Mouse (Mus musculus) limb, embryonic 11.5 days (tissue): ENCODE data around the gene Ttc4. TPM values are rescaled to one million over a fixed set of nuclear protein-coding genes. Genes with fewer than 3 reads are reported as not detected.

Source experiments
- ATAC-seq: fragments of 200-750 bp; cut with Nextera tagmentation; 2 replicates; pipeline ENCODE4 v1.8.0; 2017; ENCODE audit warnings: low read depth; ENCODE audit not compliant: insufficient number of reproducible peaks, low FRiP score, low TSS enrichment
- DNase-seq: peaks from one replicate; pipeline ENCODE4 v3.0.0-alpha.2; 2015; ENCODE audit warnings: low spot score
- H3K27ac ChIP-seq: fragments of 300-500 bp; sonication (generic); replicated peaks from 2 replicates; pipeline ENCODE4 v1.5.1; 2014; ENCODE audit warnings: low read depth, mild to moderate bottlenecking, low read length
- H3K27me3 ChIP-seq: fragments of 300-500 bp; sonication (generic); 2 replicates; pipeline ENCODE4 v1.6.1; 2014; ENCODE audit warnings: mild to moderate bottlenecking, low read length, mixed read lengths; ENCODE audit not compliant: control insufficient read depth, insufficient read depth
- H3K36me3 ChIP-seq: fragments of 300-500 bp; sonication (generic); 2 replicates; pipeline ENCODE4 v1.6.1; 2014; ENCODE audit warnings: mild to moderate bottlenecking, low read length, moderate library complexity, mixed read lengths; ENCODE audit not compliant: control insufficient read depth, insufficient read depth
- H3K4me1 ChIP-seq: fragments of 300-500 bp; sonication (generic); 2 replicates; pipeline ENCODE4 v1.6.1; 2014; ENCODE audit warnings: low read length, mixed read lengths; ENCODE audit not compliant: control insufficient read depth, insufficient read depth
- H3K4me2 ChIP-seq: fragments of 300-500 bp; sonication (generic); 2 replicates; pipeline ENCODE4 v1.6.1; 2014; ENCODE audit warnings: low read depth, mild to moderate bottlenecking, moderate library complexity; ENCODE audit not compliant: severe bottlenecking
- H3K4me3 ChIP-seq: fragments of 300-500 bp; sonication (generic); 2 replicates; pipeline ENCODE4 v1.5.1; 2014; ENCODE audit warnings: low read depth, low read length
- H3K9ac ChIP-seq: fragments of 300-500 bp; sonication (generic); 2 replicates; pipeline ENCODE4 v1.6.1; 2014; ENCODE audit warnings: mild to moderate bottlenecking, low read length
- H3K9me3 ChIP-seq: fragments of 300-500 bp; sonication (generic); 2 replicates; pipeline ENCODE4 v1.6.1; 2016; ENCODE audit warnings: low read length; ENCODE audit not compliant: control insufficient read depth
- WGBS: fragments of 180-500 bp; shearing (Covaris S2); extraction: QIAGEN DNeasy Blood & Tissue Kit; methylation state at CpG from one replicate; pipeline ENCODE4 v1.1.7; 2014; 5-methylcytosine and 5-hydroxymethylcytosine counted together
- polyA plus RNA-seq: library from polyadenylated mRNA; unstranded; fragments of >200 nt; fragmentation: Nextera tagmentation; extraction: Ambion mirVana; gene quantifications from 2 replicates; pipeline ENCODE4 v1.2.1, GENCODE M21; 2014

Gene Ttc4
- polyA plus RNA-seq, 1 experiment from 2014 or later, result 101 TPM

- H3K4me3 ChIP-seq, result no peak overlapping the region
- peak overlapping the region; percentile 1; the same call in 1 of the 2 replicates for H3K4me2 ChIP-seq
- WGBS, result 19% methylated on average over 14 of the region's 14 CpGs
- peaks cover 18% of the 10 kb centered on the region; the same call in 1 of the 2 replicates for H3K4me1 ChIP-seq
- no peaks in the 10 kb centered on the region for H3K36me3 ChIP-seq
- H3K27me3 ChIP-seq, result no peaks in the 10 kb centered on the region
- peak; percentile 78 for DNase-seq
- H3K9me3 ChIP-seq, result no peaks in the 10 kb centered on the region
- no peak overlapping the region for H3K27ac ChIP-seq
- no peak overlapping the region for H3K9ac ChIP-seq
- ATAC-seq, result peak; percentile 31; the same call in 1 of the 2 replicates
These were observed 48.2 kb downstream of the Ttc4 start for GRCm38 (mm10) chr4:106630333-106631220.

DNA sequence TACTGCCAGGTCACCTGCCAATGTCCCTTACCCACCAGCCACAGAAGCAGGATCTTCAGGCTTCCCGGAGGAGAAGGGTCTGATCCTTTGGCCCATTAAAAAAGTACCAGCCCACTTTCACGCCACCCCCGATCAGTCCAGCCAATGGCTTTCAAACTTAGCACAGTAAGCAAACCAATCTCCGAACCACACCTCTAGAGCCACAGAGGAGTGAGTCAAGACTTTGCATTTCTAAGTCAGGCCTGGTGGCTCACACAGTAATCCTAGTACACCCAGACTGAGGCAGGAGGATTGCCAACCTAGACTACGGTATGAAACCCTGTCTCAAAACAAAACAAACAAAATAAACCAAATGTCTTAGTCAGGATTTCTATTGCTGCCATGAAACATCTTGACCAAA lies 49.4 kb downstream of the Ttc4 start:
- Histone ChIP-seq H3K4me3 (no peak overlapping the region), H3K9me3 (no peaks in the 10 kb centered on the region), H3K27ac (no peak overlapping the region), H3K4me1 (peaks cover 18% of the 10 kb centered on the region; the same call in 1 of the 2 replicates), H3K4me2 (no peak overlapping the region), H3K27me3 (0 out of 2 replicates have a peak, but pooled peaks cover 3% of the 10 kb centered on the region), H3K36me3 (no peaks in the 10 kb centered on the region), H3K9ac (no peak overlapping the region)
- 64% methylated on average over 5 of the region's 5 CpGs for WGBS
- ATAC-seq (no peak), DNase-seq (no peak)

GRCm38 (mm10) chr4:106628650-106629360 lies 49.9 kb downstream of the Ttc4 start:
- 51% methylated on average over 9 of the region's 9 CpGs for WGBS
- DNase-seq, result no peak
- no peak overlapping the region for H3K27ac ChIP-seq

GRCm38 (mm10) chr4:106627809-106628208 lies 50.9 kb downstream of the Ttc4 start:
- ATAC-seq, result no peak
- 83% methylated on average over 5 of the region's 5 CpGs for WGBS
- peaks cover 17% of the 10 kb centered on the region for H3K27me3 ChIP-seq

More at GRCm38 (mm10) chr4:106628650-106629360, 49.9 kb downstream of the Ttc4 start:
- Histone ChIP-seq H3K4me3 (no peak overlapping the region), H3K9ac (no peak overlapping the region), H3K36me3 (no peaks in the 10 kb centered on the region), H3K27me3 (peaks cover 7% of the 10 kb centered on the region; the same call in 1 of the 2 replicates), H3K9me3 (no peaks in the 10 kb centered on the region), H3K4me2 (no peak overlapping the region), H3K4me1 (peaks cover 18% of the 10 kb centered on the region; the same call in 1 of the 2 replicates)
- ATAC-seq, result no peak

GRCm38 (mm10) chr4:106624271-106624670 lies 54.5 kb downstream of the Ttc4 start:
- H3K27me3 ChIP-seq, result peaks cover 31% of the 10 kb centered on the region
- ATAC-seq, result no peak
- WGBS, result 93% methylated on average over 10 of the region's 10 CpGs

More at GRCm38 (mm10) chr4:106627809-106628208, 50.9 kb downstream of the Ttc4 start:
- Histone ChIP-seq H3K9me3 (no peaks in the 10 kb centered on the region; the same call in 1 of the 2 replicates), H3K36me3 (no peaks in the 10 kb centered on the region), H3K27ac (no peak overlapping the region), H3K9ac (no peak overlapping the region), H3K4me3 (no peak overlapping the region), H3K4me1 (peaks cover 15% of the 10 kb centered on the region; the same call in 1 of the 2 replicates), H3K4me2 (no peak overlapping the region)
- no peak for DNase-seq

DNA sequence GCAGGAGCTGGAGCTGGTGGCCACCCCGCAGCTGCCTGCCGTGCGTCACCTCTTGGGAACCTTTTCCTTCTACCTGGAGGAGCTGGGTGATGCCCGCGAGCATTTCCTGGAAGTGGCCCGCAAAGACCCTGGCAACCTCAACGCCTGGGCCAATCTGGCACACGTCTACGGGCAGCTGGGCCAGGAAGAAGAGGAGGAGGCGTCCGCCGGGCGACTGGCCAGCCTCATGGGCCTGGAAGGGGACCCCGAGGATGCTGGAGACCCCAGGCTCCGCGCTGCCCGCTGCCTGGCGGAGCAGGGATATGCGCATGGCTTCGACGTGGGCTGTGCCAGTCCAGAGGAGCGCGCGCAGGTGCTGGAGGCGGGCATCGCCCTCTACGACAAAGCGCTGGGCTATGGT lies 56.0 kb downstream of the Ttc4 start:
- 35% methylated on average over 28 of the region's 28 CpGs for WGBS
- no peak for ATAC-seq
- no peak overlapping the region for H3K27ac ChIP-seq
- H3K4me3 ChIP-seq, result no peak overlapping the region
- 0 out of 2 replicates have a peak, but pooled peaks cover 8% of the 10 kb centered on the region for H3K4me1 ChIP-seq
- H3K9me3 ChIP-seq, result no peaks in the 10 kb centered on the region; the same call in 1 of the 2 replicates
- no peak for DNase-seq
- H3K36me3 ChIP-seq, result no peaks in the 10 kb centered on the region
- no peak overlapping the region for H3K9ac ChIP-seq
- peak overlapping the region; percentile 7; the same call in 1 of the 2 replicates for H3K4me2 ChIP-seq
- H3K27me3 ChIP-seq, result peaks cover 31% of the 10 kb centered on the region

More at GRCm38 (mm10) chr4:106624271-106624670, 54.5 kb downstream of the Ttc4 start:
- Histone ChIP-seq H3K4me3 (no peak overlapping the region), H3K4me2 (no peak overlapping the region), H3K9ac (no peak overlapping the region), H3K27ac (no peak overlapping the region), H3K9me3 (no peaks in the 10 kb centered on the region; the same call in 1 of the 2 replicates), H3K36me3 (no peaks in the 10 kb centered on the region), H3K4me1 (0 out of 2 replicates have a peak, but pooled peaks cover 8% of the 10 kb centered on the region)
- no peak for DNase-seq

DNA sequence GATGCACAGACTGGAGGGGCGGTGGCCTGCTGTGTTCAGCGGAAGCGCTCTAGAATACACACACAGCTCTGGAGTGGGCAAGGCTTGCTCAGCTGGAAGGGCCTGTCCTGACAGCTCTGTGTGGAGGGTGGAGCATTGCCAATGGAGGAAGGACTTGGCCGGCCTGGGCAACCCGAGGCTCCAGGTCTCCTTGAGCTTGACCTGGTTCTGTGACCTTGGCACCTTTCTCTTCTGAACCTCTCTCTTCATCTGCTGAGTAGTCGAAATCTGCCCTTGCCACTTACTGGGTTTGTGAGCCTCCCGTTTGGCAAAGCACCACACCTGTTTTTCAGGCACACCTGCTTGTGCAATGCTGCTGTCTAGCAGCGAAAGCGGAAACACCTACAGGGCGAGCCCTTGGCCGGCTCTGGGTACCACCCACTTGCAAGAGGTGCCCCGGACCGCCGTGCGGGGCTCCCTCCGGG lies 56.7 kb downstream of the Ttc4 start, which contains the start of gene Ttc22:
TSS of gene Ttc22 (plus strand) at position 403 of the 464 bp plus-strand sequence.
- Histone ChIP-seq H3K27me3 (peaks cover 31% of the 10 kb centered on the region), H3K9ac (no peak within 1 kb of the TSS)

GRCm38 (mm10) chr4:106621428-106621827 lies 57.3 kb downstream of the Ttc4 start:
- no peaks in the 10 kb centered on the region for H3K36me3 ChIP-seq
- ATAC-seq (no peak), DNase-seq (no peak)
- peaks cover 31% of the 10 kb centered on the region for H3K27me3 ChIP-seq
- peaks cover 12% of the 10 kb centered on the region; the same call in 1 of the 2 replicates for H3K4me1 ChIP-seq
- H3K9me3 ChIP-seq, result no peaks in the 10 kb centered on the region; the same call in 1 of the 2 replicates
- H3K27ac ChIP-seq, result no peak overlapping the region
- H3K9ac ChIP-seq, result no peak overlapping the region
- H3K4me3 ChIP-seq, result no peak overlapping the region
- WGBS, result 79% methylated on average over 3 of the region's 3 CpGs
- H3K4me2 ChIP-seq, result no peak overlapping the region

More for the DNA sequence above, 56.7 kb downstream of the Ttc4 start, which contains the start of gene Ttc22:
- Histone ChIP-seq H3K27ac (no peak within 1 kb of the TSS), H3K4me3 (no peak within 1 kb of the TSS), H3K4me2 (peak within 1 kb of the TSS; percentile 7; the same call in 1 of the 2 replicates), H3K4me1 (peaks cover 11% of the 10 kb centered on the region; the same call in 1 of the 2 replicates), H3K9me3 (no peaks in the 10 kb centered on the region; the same call in 1 of the 2 replicates), H3K36me3 (no peaks in the 10 kb centered on the region)
- 26% methylated on average over 16 of the region's 16 CpGs for WGBS
- no peak for DNase-seq
- ATAC-seq, result no peak
